Mouse (Mus musculus): ENCODE data around the gene 0610010F05Rik. TPM values are rescaled to one million over a fixed set of nuclear protein-coding genes. Genes with fewer than 3 reads are reported as not detected.

0610010F05Rik gene
- 118 and 121 TPM in 2 replicates for polyA plus RNA-seq (2015; fragmentation: Nextera tagmentation; extraction: Ambion mirVana)

GRCm38 (mm10) chr11:23632945-23633878 lies at the start of gene 0610010F05Rik:
TSS of gene 0610010F05Rik (minus strand) at chr11:23633639.

GRCm38 (mm10) chr11:23665798-23666501 lies 32.5 kb upstream of the 0610010F05Rik start, which contains the start of gene Pex13:
TSS of gene Pex13 (minus strand) at chr11:23665959.

GRCm38 (mm10) chr11:23665311-23665786 lies 31.9 kb upstream of the 0610010F05Rik start, which contains the start of gene Pus10:
TSS of gene Pus10 (plus strand) at chr11:23665674.

GRCm38 (mm10) chr11:23520473-23521205 lies 112.8 kb downstream of the 0610010F05Rik start, which contains the start of gene 1700093K21Rik:
TSS of gene 1700093K21Rik (minus strand) at chr11:23521155.

Other genes starting within 250 kb of the 0610010F05Rik start
- gene Ahsa2, start 135.6 kb downstream of the 0610010F05Rik start, polyA plus RNA-seq (2015; fragmentation: Nextera tagmentation; extraction: Ambion mirVana) = 49.5 and 52.8 TPM in 2 replicates
- 0.17 TPM in 1 of 2 replicates, not detected in the other for gene 1700093K21Rik, start 112.5 kb downstream of the 0610010F05Rik start, polyA plus RNA-seq (2015; fragmentation: Nextera tagmentation; extraction: Ambion mirVana)
- gene Pus10, start 32.0 kb upstream of the 0610010F05Rik start, polyA plus RNA-seq (2015; fragmentation: Nextera tagmentation; extraction: Ambion mirVana) = 8.3 and 9.2 TPM in 2 replicates
- 24.8 and 32.1 TPM in 2 replicates for gene Pex13, start 32.3 kb upstream of the 0610010F05Rik start, polyA plus RNA-seq (2015; fragmentation: Nextera tagmentation; extraction: Ambion mirVana)
- gene Rel, start 137.3 kb upstream of the 0610010F05Rik start, polyA plus RNA-seq (2015; fragmentation: Nextera tagmentation; extraction: Ambion mirVana) = 0.83 and 0.84 TPM in 2 replicates

Data from neural tube, postnatal 0 days (tissue).